Mouse (Mus musculus) heart, adult 9 months (tissue): Measurements from ENCODE around the gene Rps8.

Experiments
- DNase-seq, 2 experiments: peaks; one replicate each; pipeline ENCODE4 v3.0.0; 2022; ENCODE audit warnings: low spot score in 2 of 2

Rps8 gene

GRCm38 (mm10) chr4:117148815-117149214, 7.2 kb downstream of the Rps8 start:
- DNase-seq: no peak

DNA sequence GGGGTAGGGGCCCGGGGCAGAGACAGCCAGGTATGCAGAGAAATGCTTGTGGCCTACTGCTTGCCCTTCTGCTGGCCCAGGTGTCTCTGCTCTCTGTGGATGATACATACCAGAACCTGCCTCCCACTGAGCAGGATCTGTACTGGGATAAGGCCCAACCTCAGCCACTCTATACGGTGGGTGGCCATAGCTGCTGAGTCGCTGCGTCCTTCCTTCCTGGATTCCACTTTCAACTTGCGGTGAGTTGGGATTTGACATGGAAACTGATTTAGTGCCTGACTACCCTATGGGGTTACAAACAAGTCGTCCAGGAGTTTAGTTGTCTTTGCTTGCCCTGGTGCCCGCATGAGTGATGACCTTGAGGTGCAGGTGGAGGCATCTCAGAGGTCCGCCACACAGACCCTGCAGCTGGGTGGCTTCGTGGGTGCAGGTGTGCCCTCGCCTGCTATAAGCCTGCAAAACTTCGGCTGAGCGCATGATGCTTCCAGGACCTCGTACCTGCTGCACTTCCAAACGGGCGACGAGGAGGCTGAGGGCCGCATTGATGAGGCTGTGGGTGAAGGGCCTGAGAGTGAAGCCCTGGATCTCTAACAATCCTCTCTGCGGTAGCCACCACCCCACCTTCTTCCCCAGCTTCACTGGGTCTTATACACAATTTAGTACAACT, 7.9 kb downstream of the Rps8 start:
- no peak for DNase-seq

GRCm38 (mm10) chr4:117146176-117146575, 9.9 kb downstream of the Rps8 start:
- peak; percentile 64 to 67 for DNase-seq

GRCm38 (mm10) chr4:117145248-117145647, 10.8 kb downstream of the Rps8 start:
- no peak for DNase-seq

GRCm38 (mm10) chr4:117143023-117143422, 13.0 kb downstream of the Rps8 start:
- no peak for DNase-seq

DNA sequence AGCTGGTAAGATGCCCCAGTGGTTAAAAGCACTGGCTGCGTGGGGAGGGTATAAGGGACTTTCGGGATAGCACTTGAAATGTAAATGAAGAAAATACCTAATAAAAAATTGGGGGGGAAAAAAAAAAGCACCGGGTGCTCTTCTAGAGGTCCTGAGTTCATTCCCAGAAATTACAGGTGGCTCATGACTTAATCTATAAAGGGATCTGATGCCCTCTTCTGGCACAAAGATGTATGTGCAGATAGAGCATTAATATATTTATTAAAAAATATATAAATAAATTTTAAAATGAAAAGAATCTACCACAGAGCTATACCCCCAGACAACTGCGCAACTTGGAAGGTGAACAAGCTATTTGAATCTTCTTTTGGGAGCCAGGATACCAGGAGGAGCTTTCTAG, 15.4 kb downstream of the Rps8 start:
- DNase-seq: no peak

- DNase-seq: no peak
Measured at GRCm38 (mm10) chr4:117139217-117139612, 16.8 kb downstream of the Rps8 start.

DNA sequence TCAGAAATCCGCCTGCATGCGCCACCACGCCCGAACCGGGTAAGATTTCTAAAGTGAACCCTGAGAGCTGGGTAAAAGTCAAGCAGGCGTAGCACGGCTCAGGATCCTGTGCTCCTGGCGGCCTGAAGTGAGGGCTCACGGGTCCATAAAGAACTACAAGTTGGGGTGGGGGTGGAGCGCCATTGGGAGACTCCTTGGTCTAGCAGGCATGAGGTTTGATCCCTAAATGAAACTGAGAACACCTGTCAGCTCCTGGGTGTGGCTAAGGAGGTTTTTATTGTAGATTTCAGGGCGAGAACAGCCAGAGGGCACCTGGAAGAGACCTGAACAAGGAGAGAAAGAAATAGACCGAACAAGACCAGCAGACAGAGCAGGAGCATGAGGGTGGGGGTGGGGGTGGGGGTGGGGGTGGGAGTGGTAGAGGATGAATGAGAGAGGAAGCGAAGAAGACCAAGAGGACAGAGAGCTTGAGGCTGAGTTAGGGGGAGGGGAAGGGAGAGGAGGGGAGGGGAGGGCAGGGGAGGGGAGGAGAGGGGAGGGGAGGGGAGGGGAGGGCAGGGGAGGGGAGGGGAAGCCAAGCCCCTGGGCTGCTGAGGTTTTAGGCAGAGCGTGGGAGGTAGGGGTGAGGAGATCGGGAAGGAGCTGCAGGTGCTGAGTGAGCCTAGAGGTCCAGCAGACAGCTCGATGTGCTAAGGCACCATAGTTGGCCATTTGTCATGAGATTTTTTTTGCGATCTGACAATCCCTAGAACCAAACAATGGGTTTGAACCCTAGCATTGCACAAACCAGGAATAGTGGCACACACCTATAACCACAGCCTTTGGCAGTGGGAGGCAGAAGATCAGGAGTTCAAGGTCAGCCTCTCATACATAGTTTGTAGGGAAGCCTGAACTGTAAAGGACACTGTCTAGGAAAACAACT, 17.5 kb downstream of the Rps8 start:
- no peak for DNase-seq

GRCm38 (mm10) chr4:117136034-117136433, 20.0 kb downstream of the Rps8 start:
- DNase-seq: no peak

DNA sequence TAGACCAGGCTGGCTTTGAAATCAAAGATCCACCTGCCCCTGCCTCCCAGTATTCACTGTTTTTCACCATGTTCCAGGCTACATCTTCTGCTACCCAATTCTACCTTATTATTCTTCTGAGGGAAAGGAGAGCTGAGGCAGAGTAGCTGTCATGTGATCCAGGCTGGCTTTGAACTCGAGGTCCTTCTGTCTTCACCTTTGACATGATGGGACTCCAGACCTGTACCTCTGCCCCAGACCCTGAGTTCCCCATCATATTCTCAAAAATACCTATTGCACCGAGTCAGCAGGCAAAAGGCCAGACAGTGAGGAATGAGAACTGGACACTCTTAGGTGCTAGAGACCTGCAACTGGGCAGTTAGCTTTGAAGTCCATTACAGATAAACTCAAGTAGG, 21.4 kb downstream of the Rps8 start:
- DNase-seq: no peak

GRCm38 (mm10) chr4:117133817-117134600, 22.0 kb downstream of the Rps8 start, which contains the start of gene Plk3:
Plk3 (minus strand) TSS chr4:117133963.
- DNase-seq: peak; percentile 96 to 97

GRCm38 (mm10) chr4:117133366-117133796, 22.7 kb downstream of the Rps8 start:
- no peak for DNase-seq

DNA sequence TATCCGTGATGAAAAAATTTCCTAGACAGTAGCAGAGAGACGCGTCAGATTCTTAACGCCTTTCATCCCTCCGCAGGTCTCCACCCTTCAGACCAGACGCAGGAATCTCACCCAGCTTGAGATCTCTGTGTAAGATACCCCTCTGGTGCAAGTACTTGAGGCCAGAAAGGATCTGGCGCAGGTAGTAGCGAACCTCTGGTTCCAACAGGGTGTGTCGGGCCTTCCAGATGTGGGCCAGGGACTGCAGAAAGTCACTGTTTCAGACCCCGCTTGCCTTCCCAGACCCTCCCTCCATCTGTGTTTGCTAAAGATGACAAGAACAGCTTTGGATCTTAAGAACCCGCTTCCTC, 23.3 kb downstream of the Rps8 start:
- no peak for DNase-seq

GRCm38 (mm10) chr4:117131890-117132793, 23.9 kb downstream of the Rps8 start:
- no peak for DNase-seq

DNA sequence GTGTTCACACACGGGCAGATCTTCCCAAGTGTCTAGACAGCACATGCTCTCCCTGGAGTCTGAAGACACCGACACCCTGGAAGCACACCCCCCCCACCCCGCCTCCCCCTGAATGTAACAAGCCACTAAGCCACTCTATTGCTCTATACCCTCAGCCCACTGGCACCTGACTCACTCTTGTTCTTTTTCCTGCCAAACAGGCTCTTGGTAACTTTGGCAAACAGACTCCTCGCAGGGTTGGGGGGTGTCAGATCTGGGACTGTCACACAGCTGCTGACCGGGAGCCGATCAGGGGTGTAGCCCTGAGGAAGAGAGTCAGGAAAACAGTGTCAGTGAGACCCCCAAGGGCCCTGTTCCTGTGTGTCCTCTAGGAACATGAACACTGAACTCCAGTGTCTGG, 24.8 kb downstream of the Rps8 start:
- DNase-seq: no peak

GRCm38 (mm10) chr4:117130790-117131189, 25.3 kb downstream of the Rps8 start:
- no peak for DNase-seq

GRCm38 (mm10) chr4:117127991-117128686, 27.9 kb downstream of the Rps8 start:
- no peak for DNase-seq

GRCm38 (mm10) chr4:117126675-117127290, 29.3 kb downstream of the Rps8 start, which contains the start of gene Tctex1d4:
Tctex1d4 (plus strand) TSS chr4:117126794.
- DNase-seq: no peak

- DNase-seq: peak; percentile 93 to 95
Measured at GRCm38 (mm10) chr4:117125910-117126674, 30.0 kb downstream of the Rps8 start.
